Mouse (Mus musculus) kidney, postnatal 0 days (tissue): ENCODE results near the gene Cfap73. TPM values are rescaled to one million over a fixed set of nuclear protein-coding genes. Genes with fewer than 3 reads are reported as not detected.

Experiments used
- ATAC-seq: fragments of 200-750 bp; cut with Nextera tagmentation; replicated peaks from 2 replicates; pipeline ENCODE4 v1.8.0; 2017; ENCODE audit warnings: low read depth, moderate number of reproducible peaks, moderate TSS enrichment, moderate library complexity; ENCODE audit not compliant: low FRiP score
- DNase-seq: peaks from one replicate; pipeline ENCODE4 v3.0.0-alpha.2; 2016; ENCODE audit warnings: low spot score
- H3K27ac ChIP-seq: fragments of 300-500 bp; sonication (generic); 2 replicates; pipeline ENCODE4 v1.5.1; 2014; ENCODE audit warnings: mild to moderate bottlenecking
- H3K27me3 ChIP-seq: fragments of 300-500 bp; sonication (generic); 2 replicates; pipeline ENCODE4 v1.6.1; 2014; ENCODE audit warnings: low read length, mixed read lengths; ENCODE audit not compliant: insufficient read depth
- H3K36me3 ChIP-seq: fragments of 300-500 bp; sonication (generic); 2 replicates; pipeline ENCODE4 v1.6.1; 2014; ENCODE audit warnings: low read length, mixed read lengths; ENCODE audit not compliant: insufficient read depth
- H3K4me1 ChIP-seq: fragments of 300-500 bp; sonication (generic); replicated peaks from 2 replicates; pipeline ENCODE4 v1.6.1; 2014; ENCODE audit warnings: antibody characterized with exemption, low read length, mixed read lengths; ENCODE audit not compliant: insufficient read depth
- H3K4me2 ChIP-seq: fragments of 300-500 bp; sonication (generic); 2 replicates; pipeline ENCODE4 v1.6.1; 2014; ENCODE audit warnings: mild to moderate bottlenecking, low read length, moderate library complexity, mixed read lengths
- H3K4me3 ChIP-seq: fragments of 300-500 bp; sonication (generic); replicated peaks from 2 replicates; pipeline ENCODE4 v1.5.1; 2014; ENCODE audit warnings: low read depth, low read length
- H3K9ac ChIP-seq: fragments of 300-500 bp; sonication (generic); 2 replicates; pipeline ENCODE4 v1.6.1; 2014; ENCODE audit warnings: low read depth, low read length
- H3K9me3 ChIP-seq: fragments of 300-500 bp; sonication (generic); replicated peaks from 2 replicates; pipeline ENCODE4 v1.6.1; 2016; ENCODE audit warnings: low read length, inconsistent platforms, mixed read lengths
- CTCF ChIP-seq: IDR thresholded peaks from 2 replicates; pipeline ENCODE4 v1.5.1; 2016; ENCODE audit warnings: antibody characterized with exemption, low read depth, mild to moderate bottlenecking, moderate library complexity
- WGBS: fragments of 180-500 bp; shearing (Covaris S2); extraction: QIAGEN DNeasy Blood & Tissue Kit; methylation state at CpG from one replicate; pipeline ENCODE4 v1.1.7; 2014; 5-methylcytosine and 5-hydroxymethylcytosine counted together
- polyA plus RNA-seq: library from polyadenylated mRNA; unstranded; fragments of >200 nt; fragmentation: Nextera tagmentation; extraction: Ambion mirVana; gene quantifications from 2 replicates; pipeline ENCODE4 v1.2.1, GENCODE M21; 2015

The Cfap73 gene
- polyA plus RNA-seq, 1 experiment from 2014 or later: not detected

- Histone ChIP-seq H3K4me2 (peak within 1 kb of the TSS; percentile 92), H3K27me3 (no peaks in the 10 kb centered on the region), H3K4me1 (peaks cover 11% of the 10 kb centered on the region; the same call in 1 of the 2 replicates), H3K27ac (peak within 1 kb of the TSS; percentile 85), H3K9me3 (no peaks in the 10 kb centered on the region), H3K36me3 (0 out of 2 replicates have a peak, but pooled peaks cover 8% of the 10 kb centered on the region), H3K9ac (peak within 1 kb of the TSS; percentile 70), H3K4me3 (peak within 1 kb of the TSS; percentile 59)
- 1% methylated on average over 22 of the region's 22 CpGs for WGBS
- peak; percentile 99 for DNase-seq
- ATAC-seq: peak; percentile 87
- TF ChIP-seq CTCF: no peak
These were observed 21.6 kb downstream of the Cfap73 start, which contains the start of the genes Rita1 and Ddx54 for GRCm38 (mm10) chr5:120612442-120612821. Rita1 (minus strand) TSS chr5:120612589. Ddx54 (plus strand) TSS chr5:120612739.

DNA sequence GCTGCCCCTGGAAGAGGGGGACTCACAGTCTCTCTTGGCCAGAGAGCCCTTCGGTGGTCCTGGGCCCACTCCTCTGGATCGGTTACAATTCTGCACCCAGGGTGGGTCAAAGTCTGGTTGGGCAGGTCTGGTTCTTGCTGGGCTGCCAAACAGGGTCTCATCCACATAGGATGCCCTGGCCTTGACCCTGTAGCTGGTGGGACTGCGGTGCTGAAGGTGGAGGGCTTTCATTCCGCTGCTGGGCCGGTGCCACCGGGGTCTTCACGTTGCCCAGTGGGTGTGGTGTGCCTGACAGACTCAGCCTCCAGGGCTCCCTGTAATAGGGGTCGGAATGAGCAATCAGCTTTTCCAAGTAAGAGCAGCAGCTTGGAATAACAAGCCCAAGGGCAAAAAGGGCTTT is 22.6 kb downstream of the Cfap73 start:
- no peak for ATAC-seq

GRCm38 (mm10) chr5:120610906-120611305 is 23.1 kb downstream of the Cfap73 start:
- H3K9me3 ChIP-seq: no peaks in the 10 kb centered on the region
- peaks cover 11% of the 10 kb centered on the region; the same call in 1 of the 2 replicates for H3K4me1 ChIP-seq
- WGBS: 86% methylated on average over 5 of the region's 5 CpGs
- TF ChIP-seq CTCF: no peak
- no peaks in the 10 kb centered on the region for H3K36me3 ChIP-seq
- no peak overlapping the region for H3K9ac ChIP-seq
- H3K27me3 ChIP-seq: no peaks in the 10 kb centered on the region
- peak overlapping the region; percentile 92; the same call in 1 of the 2 replicates for H3K4me2 ChIP-seq
- H3K27ac ChIP-seq: no peak overlapping the region
- H3K4me3 ChIP-seq: no peak overlapping the region
- DNase-seq (no peak), ATAC-seq (no peak)

More for the DNA sequence above, 22.6 kb downstream of the Cfap73 start:
- peak overlapping the region; percentile 69 for H3K9ac ChIP-seq
- no peaks in the 10 kb centered on the region for H3K27me3 ChIP-seq
- DNase-seq: no peak
- H3K36me3 ChIP-seq: no peaks in the 10 kb centered on the region
- peak overlapping the region; percentile 59 for H3K4me3 ChIP-seq
- WGBS: 43% methylated on average over 8 of the region's 8 CpGs
- no peaks in the 10 kb centered on the region for H3K9me3 ChIP-seq
- H3K27ac ChIP-seq: no peak overlapping the region
- TF ChIP-seq CTCF: no peak
- peak overlapping the region; percentile 92 for H3K4me2 ChIP-seq
- peaks cover 11% of the 10 kb centered on the region; the same call in 1 of the 2 replicates for H3K4me1 ChIP-seq

DNA sequence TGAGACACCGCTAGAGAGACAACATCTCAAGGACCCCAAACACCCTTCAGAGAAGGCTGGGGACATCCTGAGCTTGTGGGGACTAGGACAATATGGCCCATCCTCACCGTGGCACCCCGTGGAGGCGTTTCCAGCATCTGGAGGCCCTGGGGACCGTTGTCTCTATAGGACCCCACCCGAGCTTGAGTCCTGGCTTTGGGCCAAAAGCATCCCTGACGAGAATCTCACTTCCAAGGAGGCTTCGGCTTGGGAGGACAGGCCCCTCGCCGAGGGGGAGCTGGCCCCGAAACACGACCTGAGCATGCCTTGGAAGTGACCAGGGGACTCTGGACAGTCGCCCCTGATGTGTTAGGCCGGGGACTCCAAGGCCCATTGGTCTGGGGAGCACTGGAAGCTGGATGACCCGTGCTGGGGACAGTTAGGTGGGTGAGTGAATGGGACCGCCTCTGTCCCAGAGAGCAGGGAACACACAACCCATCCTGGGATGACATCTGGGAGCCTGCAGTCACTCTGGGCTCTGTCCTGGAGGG is 24.7 kb downstream of the Cfap73 start:
- Histone ChIP-seq H3K27ac (no peak overlapping the region), H3K4me3 (no peak overlapping the region), H3K9me3 (no peaks in the 10 kb centered on the region), H3K27me3 (no peaks in the 10 kb centered on the region), H3K4me1 (peaks cover 14% of the 10 kb centered on the region; the same call in 1 of the 2 replicates), H3K36me3 (no peaks in the 10 kb centered on the region), H3K4me2 (no peak overlapping the region), H3K9ac (no peak overlapping the region)
- DNase-seq (no peak), ATAC-seq (no peak)
- WGBS: 85% methylated on average over 16 of the region's 16 CpGs
- TF ChIP-seq CTCF: no peak

- ATAC-seq (no peak), DNase-seq (no peak)
- H3K4me2 ChIP-seq: no peak overlapping the region
- no peaks in the 10 kb centered on the region for H3K36me3 ChIP-seq
- H3K4me3 ChIP-seq: no peak overlapping the region
- no peak for TF ChIP-seq CTCF
- H3K9me3 ChIP-seq: no peaks in the 10 kb centered on the region
- 82% methylated on average over 3 of the region's 3 CpGs for WGBS
- H3K9ac ChIP-seq: no peak overlapping the region
- H3K27me3 ChIP-seq: no peaks in the 10 kb centered on the region
- H3K27ac ChIP-seq: no peak overlapping the region
- H3K4me1 ChIP-seq: peaks cover 11% of the 10 kb centered on the region; the same call in 1 of the 2 replicates
These were observed 26.7 kb downstream of the Cfap73 start for GRCm38 (mm10) chr5:120607335-120607734.

DNA sequence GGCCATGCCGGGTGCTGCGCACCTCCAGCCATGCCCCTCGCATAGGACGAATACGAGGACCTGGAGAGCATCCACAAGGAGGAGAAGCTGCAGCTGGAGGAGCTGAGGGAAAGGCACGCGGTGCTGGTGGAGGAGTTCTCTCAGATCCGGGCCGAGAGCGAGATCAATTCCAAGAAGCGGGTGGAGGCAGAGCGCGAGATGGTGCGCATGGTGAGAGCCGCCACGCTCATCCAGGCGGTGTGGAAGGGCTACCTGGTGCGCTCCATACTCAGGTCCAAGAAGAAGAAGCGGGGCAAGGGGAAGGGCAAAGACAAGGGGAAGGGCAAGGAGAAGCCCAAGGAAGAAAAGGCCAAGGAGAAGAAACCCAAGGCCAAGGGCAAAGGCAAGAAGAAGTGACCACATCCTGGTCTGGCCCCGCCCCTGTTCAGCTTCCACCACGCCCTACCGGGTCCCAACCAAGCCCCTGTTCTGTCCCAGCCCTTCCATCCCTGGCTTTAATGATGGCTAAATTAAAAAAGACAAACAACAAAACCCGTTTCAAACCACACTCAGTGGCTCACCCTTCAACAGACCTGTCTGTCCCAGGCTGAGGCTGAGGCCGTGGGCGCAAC is 27.3 kb downstream of the Cfap73 start:
- Histone ChIP-seq H3K36me3 (no peaks in the 10 kb centered on the region), H3K9ac (no peak overlapping the region), H3K27ac (no peak overlapping the region), H3K4me1 (peaks cover 9% of the 10 kb centered on the region; the same call in 1 of the 2 replicates), H3K4me3 (no peak overlapping the region), H3K4me2 (no peak overlapping the region), H3K27me3 (no peaks in the 10 kb centered on the region), H3K9me3 (no peaks in the 10 kb centered on the region)
- ATAC-seq (no peak), DNase-seq (no peak)
- no peak for TF ChIP-seq CTCF
- 74% methylated on average over 25 of the region's 25 CpGs for WGBS
